Mouse (Mus musculus) liver, embryonic 12.5 days (tissue): Measurements from ENCODE around the gene Lpp. TPM values are rescaled to one million over a fixed set of nuclear protein-coding genes. Genes with fewer than 3 reads are reported as not detected.

Experiments
- ATAC-seq: fragments of 200-750 bp; cut with Nextera tagmentation; 2 replicates; pipeline ENCODE4 v1.8.0; 2017; ENCODE audit warnings: moderate number of reproducible peaks, mild to moderate bottlenecking, moderate library complexity
- H3K27ac ChIP-seq: fragments of 300-500 bp; sonication (generic); 2 replicates; pipeline ENCODE4 v1.5.1; 2016; ENCODE audit warnings: mild to moderate bottlenecking
- H3K27me3 ChIP-seq: fragments of 300-500 bp; sonication (generic); replicated peaks from 2 replicates; pipeline ENCODE4 v1.6.1; 2016; ENCODE audit warnings: mild to moderate bottlenecking, moderate library complexity
- H3K36me3 ChIP-seq: fragments of 300-500 bp; sonication (generic); 2 replicates; pipeline ENCODE4 v1.6.1; 2016; ENCODE audit warnings: mild to moderate bottlenecking, moderate library complexity
- H3K4me1 ChIP-seq: fragments of 300-500 bp; sonication (generic); 2 replicates; pipeline ENCODE4 v1.6.1; 2016
- H3K4me2 ChIP-seq: fragments of 300-500 bp; sonication (generic); 2 replicates; pipeline ENCODE4 v1.6.1; 2016; ENCODE audit warnings: mild to moderate bottlenecking, moderate library complexity
- H3K4me3 ChIP-seq: fragments of 300-500 bp; sonication (generic); 2 replicates; pipeline ENCODE4 v1.5.1; 2016; ENCODE audit warnings: mild to moderate bottlenecking, moderate library complexity
- H3K9ac ChIP-seq: fragments of 300-500 bp; sonication (generic); 2 replicates; pipeline ENCODE4 v1.6.1; 2016; ENCODE audit warnings: mild to moderate bottlenecking, moderate library complexity
- H3K9me3 ChIP-seq: fragments of 300-500 bp; sonication (generic); replicated peaks from 2 replicates; pipeline ENCODE4 v1.6.1; 2016; ENCODE audit warnings: mild to moderate bottlenecking, moderate library complexity
- WGBS: fragments of 180-500 bp; shearing (Covaris S2); methylation state at CpG from one replicate; pipeline ENCODE4 v1.1.7; 2016; ENCODE audit not compliant: insufficient replicate concordance; 5-methylcytosine and 5-hydroxymethylcytosine counted together
- polyA plus RNA-seq: library from polyadenylated mRNA; unstranded; fragments of >200 nt; fragmentation: Nextera tagmentation; extraction: Ambion mirVana; gene quantifications from 2 replicates; pipeline ENCODE4 v1.2.1, GENCODE M21; 2016

Gene Lpp
- polyA plus RNA-seq, 1 experiment from 2014 or later = 9.5 TPM

GRCm38 (mm10) chr16:24494531-24494930 lies 101.2 kb downstream of the Lpp start:
- Histone ChIP-seq H3K4me1 (peaks cover 14% of the 10 kb centered on the region), H3K36me3 (no peaks in the 10 kb centered on the region), H3K9me3 (no peaks in the 10 kb centered on the region), H3K4me2 (no peak overlapping the region), H3K27me3 (no peaks in the 10 kb centered on the region), H3K4me3 (no peak overlapping the region), H3K9ac (no peak overlapping the region), H3K27ac (no peak overlapping the region)
- WGBS = 57% methylated on average over 6 of the region's 6 CpGs
- ATAC-seq = no peak

- Histone ChIP-seq H3K36me3 (no peaks in the 10 kb centered on the region), H3K27ac (no peak overlapping the region), H3K4me1 (peaks cover 14% of the 10 kb centered on the region), H3K4me2 (no peak overlapping the region), H3K9me3 (no peaks in the 10 kb centered on the region), H3K27me3 (no peaks in the 10 kb centered on the region), H3K4me3 (no peak overlapping the region), H3K9ac (no peak overlapping the region)
- WGBS = 63% methylated on average over 4 of the region's 4 CpGs
- no peak for ATAC-seq
Observed at GRCm38 (mm10) chr16:24495461-24495860, 102.2 kb downstream of the Lpp start.

GRCm38 (mm10) chr16:24496635-24497034 lies 103.3 kb downstream of the Lpp start:
- Histone ChIP-seq H3K27ac (no peak overlapping the region), H3K36me3 (no peaks in the 10 kb centered on the region), H3K4me2 (no peak overlapping the region), H3K9ac (no peak overlapping the region), H3K9me3 (no peaks in the 10 kb centered on the region), H3K4me1 (peaks cover 8% of the 10 kb centered on the region), H3K27me3 (no peaks in the 10 kb centered on the region), H3K4me3 (no peak overlapping the region)
- WGBS = 70% methylated on average over 7 of the region's 7 CpGs
- no peak for ATAC-seq

GRCm38 (mm10) chr16:24497413-24497812 lies 104.1 kb downstream of the Lpp start:
- Histone ChIP-seq H3K4me1 (peaks cover 8% of the 10 kb centered on the region), H3K9ac (no peak overlapping the region), H3K4me3 (no peak overlapping the region), H3K9me3 (no peaks in the 10 kb centered on the region), H3K27me3 (no peaks in the 10 kb centered on the region), H3K27ac (no peak overlapping the region), H3K4me2 (no peak overlapping the region), H3K36me3 (no peaks in the 10 kb centered on the region)
- WGBS = 58% methylated on average over 2 of the region's 2 CpGs
- ATAC-seq = no peak

- no peak overlapping the region for H3K27ac ChIP-seq
- H3K4me1 ChIP-seq = peaks cover 8% of the 10 kb centered on the region
- no peak overlapping the region for H3K4me3 ChIP-seq
- 64% methylated on average over 5 of the region's 5 CpGs for WGBS
- no peak overlapping the region for H3K9ac ChIP-seq
- H3K9me3 ChIP-seq = no peaks in the 10 kb centered on the region
- no peak overlapping the region for H3K4me2 ChIP-seq
- H3K36me3 ChIP-seq = no peaks in the 10 kb centered on the region
- no peaks in the 10 kb centered on the region for H3K27me3 ChIP-seq
- no peak for ATAC-seq
Observed at GRCm38 (mm10) chr16:24498103-24498659, 104.9 kb downstream of the Lpp start.

GRCm38 (mm10) chr16:24501197-24501596 lies 107.9 kb downstream of the Lpp start:
- H3K4me3 ChIP-seq = no peak overlapping the region
- no peak for ATAC-seq
- H3K9ac ChIP-seq = no peak overlapping the region
- H3K4me2 ChIP-seq = no peak overlapping the region
- H3K9me3 ChIP-seq = no peaks in the 10 kb centered on the region
- WGBS = 79% methylated on average over 6 of the region's 6 CpGs
- H3K27ac ChIP-seq = no peak overlapping the region
- no peaks in the 10 kb centered on the region for H3K27me3 ChIP-seq
- no peaks in the 10 kb centered on the region for H3K36me3 ChIP-seq
- H3K4me1 ChIP-seq = peaks cover 1% of the 10 kb centered on the region; the same call in 1 of the 2 replicates

- peaks cover 7% of the 10 kb centered on the region; the same call in 1 of the 2 replicates for H3K4me1 ChIP-seq
- H3K9ac ChIP-seq = no peak overlapping the region
- H3K4me3 ChIP-seq = no peak overlapping the region
- no peak overlapping the region for H3K27ac ChIP-seq
- no peaks in the 10 kb centered on the region for H3K36me3 ChIP-seq
- no peak overlapping the region for H3K4me2 ChIP-seq
- no peak for ATAC-seq
- 54% methylated on average over 11 of the region's 11 CpGs for WGBS
- no peaks in the 10 kb centered on the region for H3K9me3 ChIP-seq
- no peaks in the 10 kb centered on the region for H3K27me3 ChIP-seq
Observed at GRCm38 (mm10) chr16:24501628-24502294, 108.5 kb downstream of the Lpp start.

- WGBS = 55% methylated on average over 3 of the region's 3 CpGs
- no peaks in the 10 kb centered on the region for H3K27me3 ChIP-seq
- H3K4me3 ChIP-seq = no peak overlapping the region
- no peaks in the 10 kb centered on the region for H3K36me3 ChIP-seq
- ATAC-seq = no peak
- H3K9ac ChIP-seq = no peak overlapping the region
- H3K4me2 ChIP-seq = no peak overlapping the region
- H3K9me3 ChIP-seq = no peaks in the 10 kb centered on the region
- no peak overlapping the region for H3K27ac ChIP-seq
- peaks cover 11% of the 10 kb centered on the region; the same call in 1 of the 2 replicates for H3K4me1 ChIP-seq
Observed at GRCm38 (mm10) chr16:24502295-24502823, 109.1 kb downstream of the Lpp start.

GRCm38 (mm10) chr16:24504838-24505605 lies 111.7 kb downstream of the Lpp start:
- ATAC-seq = no peak
- no peak overlapping the region for H3K9ac ChIP-seq
- 47% methylated on average over 7 of the region's 7 CpGs for WGBS
- no peak overlapping the region for H3K4me3 ChIP-seq
- H3K4me2 ChIP-seq = no peak overlapping the region
- H3K36me3 ChIP-seq = no peaks in the 10 kb centered on the region
- H3K27ac ChIP-seq = no peak overlapping the region
- H3K9me3 ChIP-seq = no peaks in the 10 kb centered on the region
- H3K27me3 ChIP-seq = no peaks in the 10 kb centered on the region
- H3K4me1 ChIP-seq = peaks cover 11% of the 10 kb centered on the region; the same call in 1 of the 2 replicates

GRCm38 (mm10) chr16:24506237-24506636 lies 112.9 kb downstream of the Lpp start:
- Histone ChIP-seq H3K4me2 (no peak overlapping the region), H3K36me3 (no peaks in the 10 kb centered on the region), H3K4me1 (peaks cover 11% of the 10 kb centered on the region; the same call in 1 of the 2 replicates), H3K27me3 (no peaks in the 10 kb centered on the region), H3K9me3 (no peaks in the 10 kb centered on the region), H3K27ac (no peak overlapping the region), H3K4me3 (no peak overlapping the region), H3K9ac (no peak overlapping the region)
- 72% methylated on average over 2 of the region's 2 CpGs for WGBS
- no peak for ATAC-seq

GRCm38 (mm10) chr16:24506740-24507139 lies 113.4 kb downstream of the Lpp start:
- no peaks in the 10 kb centered on the region for H3K27me3 ChIP-seq
- WGBS = 24% methylated on average over 4 of the region's 4 CpGs
- ATAC-seq = no peak
- no peak overlapping the region for H3K4me2 ChIP-seq
- no peaks in the 10 kb centered on the region for H3K36me3 ChIP-seq
- peaks cover 11% of the 10 kb centered on the region; the same call in 1 of the 2 replicates for H3K4me1 ChIP-seq
- H3K9me3 ChIP-seq = no peaks in the 10 kb centered on the region
- H3K9ac ChIP-seq = no peak overlapping the region
- no peak overlapping the region for H3K27ac ChIP-seq
- H3K4me3 ChIP-seq = no peak overlapping the region
